Mouse (Mus musculus) layer of hippocampus, adult 9-10 months (tissue): ENCODE results near the gene Klk10.

ENCODE experiments used
- DNase-seq: peaks from one replicate; pipeline ENCODE4 v3.0.0; 2022; ENCODE audit warnings: low spot score

Klk10 gene

DNA sequence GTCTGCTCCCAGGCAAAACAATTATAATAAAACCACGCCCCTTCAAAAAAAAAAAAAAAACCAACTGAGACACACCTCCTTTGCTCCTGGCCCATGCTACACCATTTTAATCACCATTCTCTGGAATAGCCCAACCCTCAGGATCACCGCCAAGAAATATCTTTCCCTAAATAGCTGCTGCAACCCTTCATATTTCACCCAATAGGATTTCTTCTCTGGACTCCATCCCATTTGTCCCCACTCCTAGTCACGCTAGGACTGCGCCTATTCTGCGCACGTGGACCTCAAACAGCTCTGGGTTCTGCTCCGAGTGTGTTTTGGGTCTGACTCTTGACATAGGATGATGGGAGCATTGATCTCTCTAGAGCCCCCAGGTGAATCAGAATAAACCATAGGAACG is 15.5 kb downstream of the Klk10 start:
- DNase-seq, result no peak

DNA sequence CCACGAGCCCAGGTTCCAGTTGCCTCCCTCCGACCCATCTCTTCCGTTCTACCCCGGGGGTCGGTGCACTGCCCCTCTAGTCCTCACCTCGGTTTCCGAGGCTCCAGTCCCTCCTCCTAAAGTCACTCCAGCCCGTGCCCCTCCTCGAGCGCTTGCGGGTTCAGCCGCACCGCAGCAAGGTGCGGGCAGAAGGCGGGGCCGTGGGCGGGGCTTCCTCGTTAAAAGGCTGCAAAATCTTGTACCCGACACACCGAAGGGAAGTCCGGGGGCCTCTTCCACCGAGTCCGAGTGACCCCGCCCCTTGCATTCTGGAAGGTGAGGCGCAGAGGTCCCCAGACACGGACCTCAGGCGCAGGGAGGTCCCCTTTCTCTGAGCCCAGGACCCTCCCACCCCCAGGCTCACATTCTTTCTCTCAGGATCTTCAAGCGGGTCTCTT is 16.5 kb downstream of the Klk10 start, which contains the start of gene Klk8:
Gene Klk8, plus strand, starts transcription at position 245 of the 437 bp plus-strand sequence.
- no peak for DNase-seq

DNA sequence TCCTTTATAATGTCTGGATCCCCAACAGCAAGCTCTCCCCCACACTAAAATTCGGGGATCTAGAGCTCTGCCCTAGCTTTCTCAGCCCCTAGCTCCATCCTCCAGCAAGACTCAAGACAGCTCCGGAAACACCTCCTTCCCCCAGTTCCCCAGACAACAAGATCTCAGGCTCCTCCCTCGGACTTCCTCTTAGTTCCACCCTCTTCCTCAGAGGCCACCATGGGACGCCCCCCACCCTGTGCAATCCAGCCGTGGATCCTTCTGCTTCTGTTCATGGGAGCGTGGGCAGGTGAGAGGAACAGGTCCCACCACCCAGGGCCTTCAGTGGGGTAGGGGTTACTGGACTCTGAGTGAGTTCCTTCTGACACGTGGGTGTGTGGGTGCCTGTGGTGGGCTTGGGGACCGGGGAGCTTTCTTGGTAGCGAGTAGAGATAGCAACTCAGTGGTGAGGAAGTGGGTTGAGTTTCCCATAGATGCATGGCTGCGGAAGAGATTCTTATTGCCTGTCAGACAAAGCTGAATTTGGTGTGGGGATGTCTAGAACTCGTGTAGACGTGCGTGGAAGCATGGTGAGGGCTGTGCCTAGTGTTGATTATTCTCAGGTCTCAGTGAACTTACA is 17.1 kb downstream of the Klk10 start:
- DNase-seq, result no peak

DNA sequence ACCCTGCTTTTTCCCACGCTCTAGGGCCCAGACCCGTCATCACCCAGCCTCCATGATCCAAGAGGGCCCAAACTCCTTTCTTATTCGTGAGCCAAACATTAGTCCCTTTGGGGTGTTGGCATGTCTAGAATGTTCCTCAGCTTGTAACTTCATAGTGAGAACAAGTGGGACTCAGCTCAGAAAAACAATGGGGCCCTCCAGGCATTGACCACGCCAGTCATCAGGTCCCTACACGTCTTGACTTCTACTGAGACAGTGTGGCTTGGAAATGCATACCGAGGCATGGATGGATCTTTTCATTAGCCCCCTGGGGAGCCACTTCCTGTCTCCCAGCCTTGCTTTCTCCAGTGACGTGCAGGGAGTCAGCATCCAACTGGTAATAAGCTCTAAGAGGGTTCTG is 19.0 kb downstream of the Klk10 start:
- no peak for DNase-seq

DNA sequence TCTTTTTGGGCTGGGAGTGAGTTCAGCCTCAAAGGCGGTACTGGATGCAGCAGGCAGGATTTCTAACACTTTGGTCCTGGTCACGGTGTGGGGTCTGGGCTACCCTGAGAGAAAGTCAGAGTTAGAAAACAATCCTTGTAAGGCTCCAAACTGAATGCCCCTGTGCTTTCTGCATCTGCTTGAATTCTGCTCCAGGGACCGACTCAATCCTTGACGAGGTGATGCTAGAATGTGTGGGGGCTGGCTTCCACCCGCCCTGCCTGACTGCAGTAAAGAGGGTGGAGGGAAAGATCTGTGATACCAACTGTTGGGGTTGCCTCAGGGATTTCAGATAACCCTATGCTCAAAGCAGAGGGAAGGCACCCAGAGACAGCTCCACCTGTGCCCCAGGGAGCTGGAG is 30.2 kb downstream of the Klk10 start, which contains the start of gene Klk7:
Gene Klk7, plus strand, starts transcription at position 301 of the 400 bp plus-strand sequence.
- no peak for DNase-seq

DNA sequence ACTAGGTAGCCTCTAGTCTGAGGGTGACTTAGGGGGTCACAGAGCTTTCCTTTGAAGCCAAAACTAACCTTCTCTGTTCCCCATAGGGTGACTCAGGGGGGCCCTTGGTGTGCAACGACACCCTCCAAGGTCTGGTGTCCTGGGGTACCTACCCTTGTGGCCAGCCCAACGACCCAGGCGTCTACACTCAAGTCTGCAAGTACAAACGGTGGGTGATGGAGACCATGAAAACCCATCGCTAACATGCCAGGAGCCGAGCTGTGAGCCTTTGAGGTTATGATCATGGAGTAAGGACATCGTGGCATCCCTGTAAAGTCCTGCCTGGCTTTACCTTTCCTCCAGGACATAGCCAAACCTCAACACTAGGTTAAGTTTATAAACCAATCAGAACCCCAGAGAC is 34.4 kb downstream of the Klk10 start:
- no peak for DNase-seq

DNA sequence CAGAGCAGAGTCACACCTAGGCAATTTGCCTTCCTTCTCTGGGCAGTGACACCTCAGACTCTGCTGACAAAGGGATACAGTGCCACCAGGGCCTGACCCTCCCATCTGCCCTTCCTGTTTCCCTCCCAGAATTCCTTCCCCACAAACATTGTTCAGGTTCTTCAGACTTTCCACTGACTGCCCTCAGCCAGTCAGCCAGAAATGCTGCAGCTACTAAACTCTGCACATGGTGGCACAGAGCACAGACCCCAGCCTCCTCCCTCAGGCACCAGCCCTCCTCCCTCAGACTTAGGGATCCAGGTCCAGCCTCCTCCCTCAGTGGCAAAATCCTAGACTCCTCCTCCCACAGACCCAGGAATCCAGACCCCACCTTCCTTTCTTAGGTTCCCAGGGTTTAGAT is 35.9 kb downstream of the Klk10 start:
- DNase-seq, result no peak

DNA sequence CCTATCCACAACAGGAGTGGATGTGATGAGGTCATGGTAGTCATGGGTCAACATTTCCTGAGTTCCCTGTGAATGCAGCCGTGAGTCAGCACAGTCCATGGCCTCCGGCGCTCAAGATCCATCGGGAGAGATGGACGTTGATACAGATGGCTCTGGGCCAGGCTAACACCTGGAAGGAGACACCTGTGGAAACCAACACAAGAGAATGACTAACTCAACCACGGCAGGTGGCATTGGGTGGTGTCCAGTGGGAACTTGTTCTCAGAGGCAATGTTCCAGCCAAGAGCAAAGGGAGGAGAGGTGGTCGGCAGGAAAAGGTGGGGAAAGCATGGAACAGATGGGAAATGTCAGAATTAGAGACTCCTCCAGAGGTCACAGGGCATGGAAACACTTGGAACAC is 40.7 kb downstream of the Klk10 start:
- no peak for DNase-seq

DNA sequence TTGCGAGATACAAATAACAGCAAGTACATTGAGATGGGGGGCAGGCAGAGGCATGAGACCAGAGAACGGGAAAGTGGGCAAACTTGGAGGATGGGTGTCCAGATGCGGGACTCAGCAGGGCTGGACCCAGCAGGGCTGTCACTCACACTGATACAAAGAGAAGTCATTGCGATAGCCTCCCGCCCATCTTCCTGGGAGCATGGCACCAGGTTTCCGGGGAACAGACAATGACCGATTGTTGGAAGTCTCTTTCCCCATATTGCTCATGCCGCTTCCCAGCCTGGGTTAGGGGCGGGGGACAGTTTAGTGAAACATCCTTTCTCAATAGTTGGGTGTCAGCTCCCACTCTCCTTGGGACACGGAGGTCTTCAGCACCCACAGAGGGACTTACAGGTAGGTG is 43.4 kb downstream of the Klk10 start, which contains the start of gene Klk6:
Gene Klk6, plus strand, starts transcription at position 301 of the 400 bp plus-strand sequence.
- DNase-seq, result no peak

DNA sequence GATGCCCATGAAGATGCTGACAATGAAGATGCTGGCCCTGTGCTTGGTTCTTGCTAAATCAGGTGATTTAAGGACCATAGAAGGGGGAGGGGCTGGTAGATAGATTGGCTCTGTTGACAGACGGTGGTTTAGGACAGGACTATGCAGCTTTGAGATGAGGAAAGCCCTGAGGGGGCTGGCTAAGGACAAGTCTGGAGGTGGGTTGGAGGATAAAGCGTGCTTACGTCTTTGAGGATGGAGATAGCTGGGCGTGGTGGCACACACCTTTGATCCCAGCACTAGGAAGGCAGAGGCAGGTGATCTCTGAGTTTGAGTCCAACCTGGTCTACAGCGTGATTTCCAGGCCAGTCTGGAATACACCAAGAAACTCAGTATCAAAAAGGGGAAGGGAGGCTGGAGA is 45.2 kb downstream of the Klk10 start:
- DNase-seq, result no peak

DNA sequence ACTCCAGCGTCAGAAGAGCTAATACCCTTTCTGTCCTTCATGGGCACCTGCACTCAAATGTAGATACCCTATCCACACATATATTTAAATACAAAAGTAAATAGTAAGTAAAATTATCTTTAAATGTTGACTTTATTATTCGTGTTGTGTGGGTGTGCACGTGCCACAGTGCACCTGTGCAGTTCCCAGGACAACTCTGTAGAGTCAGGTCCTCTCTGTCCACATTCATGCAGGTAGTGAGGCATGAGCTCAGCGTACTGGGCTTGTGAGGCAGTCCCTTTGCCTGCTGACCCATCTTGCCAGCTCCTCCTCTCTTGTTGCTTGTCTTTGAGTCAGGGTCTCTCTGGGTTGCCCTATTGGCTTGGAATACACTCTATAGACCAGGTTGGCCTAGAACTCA is 46.9 kb downstream of the Klk10 start:
- no peak for DNase-seq

DNA sequence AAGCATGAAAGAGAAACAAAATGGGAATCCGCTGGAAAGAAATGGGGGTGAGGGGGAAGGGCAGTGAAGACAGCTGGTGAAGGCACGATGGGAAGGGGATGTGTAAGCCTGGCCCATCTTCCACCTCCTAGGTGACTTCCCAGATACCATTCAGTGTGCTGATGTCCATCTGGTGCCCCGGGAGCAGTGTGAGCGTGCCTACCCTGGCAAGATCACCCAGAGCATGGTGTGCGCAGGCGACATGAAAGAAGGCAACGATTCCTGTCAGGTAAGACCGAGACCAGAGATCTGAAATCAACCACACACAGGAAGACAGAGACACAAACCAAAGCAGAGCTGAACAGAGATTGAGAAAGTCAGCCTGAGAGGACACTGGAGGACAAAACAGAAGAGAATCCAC is 48.2 kb downstream of the Klk10 start:
- no peak for DNase-seq
